Mouse (Mus musculus): ENCODE data around the gene Irf1.

Irf1 gene

GRCm38 (mm10) chr11:53781201-53781775, 11.5 kb downstream of the Irf1 start:
- DNase-seq (ENCODE audit: low read depth, low spot score) = no peak

- DNase-seq (ENCODE audit: low read depth, low spot score) = no peak
Observed at GRCm38 (mm10) chr11:53781964-53782363, 12.2 kb downstream of the Irf1 start.

GRCm38 (mm10) chr11:53783288-53783687, 13.5 kb downstream of the Irf1 start:
- DNase-seq (ENCODE audit: low read depth, low spot score) = no peak

GRCm38 (mm10) chr11:53785311-53785936, 15.6 kb downstream of the Irf1 start:
- DNase-seq (ENCODE audit: low read depth, low spot score) = no peak

- DNase-seq (ENCODE audit: low read depth, low spot score) = peak; percentile 52
Observed at GRCm38 (mm10) chr11:53786058-53787031, 16.5 kb downstream of the Irf1 start.

- no peak for DNase-seq (ENCODE audit: low read depth, low spot score)
Observed at GRCm38 (mm10) chr11:53788196-53788595, 18.4 kb downstream of the Irf1 start.

- no peak for DNase-seq (ENCODE audit: low read depth, low spot score)
Observed at GRCm38 (mm10) chr11:53789277-53789676, 19.5 kb downstream of the Irf1 start.

- peak; percentile 80 for DNase-seq (ENCODE audit: low read depth, low spot score)
Observed at GRCm38 (mm10) chr11:53792986-53793385, 23.2 kb downstream of the Irf1 start.

- peak; percentile 13 for DNase-seq (ENCODE audit: low read depth, low spot score)
Observed at GRCm38 (mm10) chr11:53794015-53794414, 24.2 kb downstream of the Irf1 start.

GRCm38 (mm10) chr11:53794671-53795557, 25.1 kb downstream of the Irf1 start:
- peak; percentile 23 for DNase-seq (ENCODE audit: low read depth, low spot score)

- DNase-seq (ENCODE audit: low read depth, low spot score) = no peak
Observed at GRCm38 (mm10) chr11:53795813-53796212, 26.0 kb downstream of the Irf1 start.

GRCm38 (mm10) chr11:53796409-53797151, 26.8 kb downstream of the Irf1 start:
- peak; percentile 47 for DNase-seq (ENCODE audit: low read depth, low spot score)

GRCm38 (mm10) chr11:53797386-53797920, 27.6 kb downstream of the Irf1 start:
- no peak for DNase-seq (ENCODE audit: low read depth, low spot score)

GRCm38 (mm10) chr11:53798041-53798711, 28.4 kb downstream of the Irf1 start:
- DNase-seq (ENCODE audit: low read depth, low spot score) = peak; percentile 40

GRCm38 (mm10) chr11:53800036-53800435, 30.2 kb downstream of the Irf1 start:
- DNase-seq (ENCODE audit: low read depth, low spot score) = no peak

- no peak for DNase-seq (ENCODE audit: low read depth, low spot score)
Observed at GRCm38 (mm10) chr11:53800975-53801374, 31.2 kb downstream of the Irf1 start.

- no peak for DNase-seq (ENCODE audit: low read depth, low spot score)
Observed at GRCm38 (mm10) chr11:53803093-53803492, 33.3 kb downstream of the Irf1 start.

- DNase-seq (ENCODE audit: low read depth, low spot score) = no peak
Observed at GRCm38 (mm10) chr11:53803494-53803893, 33.7 kb downstream of the Irf1 start.

GRCm38 (mm10) chr11:53804569-53805344, 34.9 kb downstream of the Irf1 start:
- DNase-seq (ENCODE audit: low read depth, low spot score) = no peak

Data from brain, adult 2 months (tissue).